8 mouse cellular contexts compared by ENCODE assay signal in genomic region chr4:103118888-103119228, GRCm38 (mm10). TPM values are rescaled to one million over a fixed set of nuclear protein-coding genes. Genes with fewer than 3 reads are reported as not detected.
DNase-seq lines count a peak whose midpoint lies in the region; ATAC-seq and TF ChIP-seq lines count a peak whose summit lies in the region.

No protein-coding gene starts in this region.

- DNase-seq in heart, postnatal 0 days (ENCODE audit: low spot score): no peak
- no peak for DNase-seq in heart, postnatal 10 days
- no peak for DNase-seq in G1E (ENCODE audit: low spot score)
- DNase-seq in hindbrain, embryonic 10.5 days (ENCODE audit: low spot score): no peak
- no peak for DNase-seq in midbrain, embryonic 10.5 days (ENCODE audit: low spot score)
- no peak for DNase-seq in urinary bladder, postnatal 10 days (ENCODE audit: low spot score)
- no peak for DNase-seq in kidney, adult 11 months
- DNase-seq in spleen, postnatal 36 days (ENCODE audit: low spot score in 2 of 2): no peak

- WGBS in heart, postnatal 0 days: 2% methylated on average over 15 of the region's 15 CpGs
- WGBS in hindbrain, embryonic 10.5 days: under 1% methylated on average over 15 of the region's 15 CpGs
- WGBS in midbrain, embryonic 10.5 days: 2% methylated on average over 15 of the region's 15 CpGs

- H3K4me2 ChIP-seq in heart, postnatal 0 days (ENCODE audit: low read depth, low read length): peak overlapping the region; percentile 81

- peak overlapping the region; percentile 94 for H3K4me3 ChIP-seq in heart, postnatal 0 days (ENCODE audit: low read depth, low read length)
- H3K4me3 ChIP-seq in G1E (ENCODE audit: low read depth, low read length): peak overlapping the region; percentile 82
- peak overlapping the region; percentile 89 for H3K4me3 ChIP-seq in hindbrain, embryonic 10.5 days
- H3K4me3 ChIP-seq in midbrain, embryonic 10.5 days: peak overlapping the region; percentile 91

- peak overlapping the region; percentile 99 for H3K27ac ChIP-seq in heart, postnatal 0 days (ENCODE audit: low read depth)
- peak overlapping the region; percentile 98 for H3K27ac ChIP-seq in hindbrain, embryonic 10.5 days
- peak overlapping the region; percentile 98 for H3K27ac ChIP-seq in midbrain, embryonic 10.5 days (replicated peaks)

- TF ChIP-seq CTCF in heart, postnatal 0 days (IDR thresholded peaks at IDR 0.05; ENCODE audit: low read depth): no peak
- TF ChIP-seq CTCF in G1E (IDR thresholded peaks at IDR 0.05; ENCODE audit: low read depth, low read length): no peak

- H3K27me3 ChIP-seq in heart, postnatal 0 days (ENCODE audit: control insufficient read depth, insufficient read depth, low read length): no peaks in the 10 kb centered on the region
- no peaks in the 10 kb centered on the region for H3K27me3 ChIP-seq in G1E (ENCODE audit: insufficient read depth, low read length)
- no peaks in the 10 kb centered on the region for H3K27me3 ChIP-seq in hindbrain, embryonic 10.5 days (ENCODE audit: insufficient read depth, poor library complexity, severe bottlenecking)
- peaks cover 5% of the 10 kb centered on the region; the same call in 1 of the 2 replicates for H3K27me3 ChIP-seq in midbrain, embryonic 10.5 days (ENCODE audit: low read depth, poor library complexity, severe bottlenecking)

- no peak for TF ChIP-seq EP300 in heart, postnatal 0 days (IDR thresholded peaks at IDR 0.05; ENCODE audit: low read depth)

- H3K36me3 ChIP-seq in heart, postnatal 0 days (replicated peaks; ENCODE audit: control insufficient read depth, insufficient read depth, low read length): peaks cover 5% of the 10 kb centered on the region; the same call in 1 of the 2 replicates
- peaks cover 14% of the 10 kb centered on the region for H3K36me3 ChIP-seq in G1E (replicated peaks)
- H3K36me3 ChIP-seq in hindbrain, embryonic 10.5 days: peaks cover 6% of the 10 kb centered on the region
- peaks cover 4% of the 10 kb centered on the region; the same call in 1 of the 2 replicates for H3K36me3 ChIP-seq in midbrain, embryonic 10.5 days

- peak overlapping the region; percentile 97 for H3K9ac ChIP-seq in heart, postnatal 0 days (replicated peaks; ENCODE audit: low read depth, low read length)

- peaks cover 23% of the 10 kb centered on the region for H3K4me1 ChIP-seq in heart, postnatal 0 days (ENCODE audit: control insufficient read depth, insufficient read depth)
- H3K4me1 ChIP-seq in G1E (ENCODE audit: insufficient read depth, low read depth, low read length): peaks cover 35% of the 10 kb centered on the region
- H3K4me1 ChIP-seq in hindbrain, embryonic 10.5 days (replicated peaks): peaks cover 44% of the 10 kb centered on the region
- H3K4me1 ChIP-seq in midbrain, embryonic 10.5 days: peaks cover 41% of the 10 kb centered on the region

- H3K9me3 ChIP-seq in heart, postnatal 0 days (replicated peaks; ENCODE audit: control insufficient read depth, low read length): no peaks in the 10 kb centered on the region
- no peaks in the 10 kb centered on the region for H3K9me3 ChIP-seq in G1E (replicated peaks)
- H3K9me3 ChIP-seq in hindbrain, embryonic 10.5 days: no peaks in the 10 kb centered on the region
- H3K9me3 ChIP-seq in midbrain, embryonic 10.5 days (replicated peaks): no peaks in the 10 kb centered on the region

- intact Hi-C loops in heart, postnatal 10 days (cut with DNase I): loop anchor here (2.0 to 10.0 kb wide), 3 partner anchors 28 to 1474 kb away; partner anchors contain the start of gene Leprot

- ATAC-seq in heart, postnatal 0 days (ENCODE audit: insufficient read depth, low read depth): no peak
- ATAC-seq in G1E (ENCODE audit: extremely low read depth, insufficient number of reproducible peaks, low FRiP score, poor library complexity, severe bottlenecking): no peak

RNA-seq across cellular contexts. Expression of gene Wdr78, which starts 4.5 kb away (rescaled TPM):
- total RNA-seq in heart, postnatal 0 days (2014; rRNA removed; ENCODE audit: low replicate concordance): 0.11 and 0.81 TPM in 2 replicates
- polyA plus RNA-seq in heart, postnatal 0 days (2015; fragmentation: Nextera tagmentation; extraction: Ambion mirVana): 0.18 and 0.40 TPM in 2 replicates
- total RNA-seq in heart, postnatal 10 days (2021): 1 to 10 TPM; 1.1 to 1.4 TPM
- 3.8 and 5.4 TPM in 2 replicates for total RNA-seq in G1E (2014; fragmentation: Nextera tagmentation)
- 0.87 and 1.0 TPM in 2 replicates for total RNA-seq in G1E (2017)
- polyA plus RNA-seq in G1E (2012): 0.59 and 0.81 TPM in 2 replicates
- 4.6 and 5.6 TPM in 2 replicates for polyA plus RNA-seq in hindbrain, embryonic 10.5 days (2016; fragmentation: Nextera tagmentation; extraction: Ambion mirVana)
- 4.5 and 5.5 TPM in 2 replicates for polyA plus RNA-seq in midbrain, embryonic 10.5 days (2016; fragmentation: Nextera tagmentation; extraction: Ambion mirVana)

RNA-seq across cellular contexts. Expression of gene Mier1, which starts 4.7 kb away (rescaled TPM):
- total RNA-seq in heart, postnatal 0 days (2014; rRNA removed; ENCODE audit: low replicate concordance): 16.3 and 43.4 TPM in 2 replicates
- polyA plus RNA-seq in heart, postnatal 0 days (2015; fragmentation: Nextera tagmentation; extraction: Ambion mirVana): 27.6 and 29.1 TPM in 2 replicates
- 10 to 100 TPM; 34.6 to 37.3 TPM for total RNA-seq in heart, postnatal 10 days (2021)
- total RNA-seq in G1E (2014; fragmentation: Nextera tagmentation) (98.3 and 107 TPM in 2 replicates), G1E (2017) (55.0 and 74.0 TPM in 2 replicates)
- polyA plus RNA-seq in G1E (2012): 15.4 and 17.8 TPM in 2 replicates
- polyA plus RNA-seq in hindbrain, embryonic 10.5 days (2016; fragmentation: Nextera tagmentation; extraction: Ambion mirVana): 29.6 and 34.8 TPM in 2 replicates
- polyA plus RNA-seq in midbrain, embryonic 10.5 days (2016; fragmentation: Nextera tagmentation; extraction: Ambion mirVana): 31.0 and 32.7 TPM in 2 replicates
